Mouse (Mus musculus): ENCODE measurements around the gene 1700001J03Rik. TPM values are rescaled to one million over a fixed set of nuclear protein-coding genes. Genes with fewer than 3 reads are reported as not detected.
"Not testable (repeated sequence)": the region's sequence is repeated elsewhere in the genome, so short reads cannot be mapped to it uniquely, and the experiment has no call there.

1700001J03Rik gene
- under 1 TPM in 1 of 2 experiments, not detected in 1; 0.84 TPM for total RNA-seq (2021)
- long read RNA-seq = 0 reads

DNA sequence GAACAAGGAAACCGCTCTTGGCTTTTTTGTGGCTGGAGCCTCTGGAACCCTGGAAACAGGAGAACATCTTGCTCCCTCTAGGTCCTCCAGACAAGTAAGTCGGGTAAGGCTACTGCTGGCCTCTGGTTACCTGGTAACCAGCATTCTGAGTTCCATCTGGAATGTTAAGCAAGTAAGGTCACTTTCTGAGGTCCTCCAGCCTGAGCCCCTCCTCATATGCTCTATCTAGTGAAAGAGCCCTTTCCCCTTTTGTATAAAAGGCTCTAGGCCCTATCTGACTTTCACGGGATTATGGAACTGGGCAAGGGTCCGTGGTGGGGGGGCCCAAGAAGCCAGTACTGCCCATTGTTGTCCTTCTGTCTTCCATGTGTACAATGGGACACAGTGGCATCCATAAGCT is at the start of gene 1700001J03Rik:
Gene 1700001J03Rik (minus strand): TSS at position 101 of the 400 bp plus-strand sequence.
- not testable (repeated sequence) for DNase-seq (ENCODE audit: low spot score in 2 of 2)

DNA sequence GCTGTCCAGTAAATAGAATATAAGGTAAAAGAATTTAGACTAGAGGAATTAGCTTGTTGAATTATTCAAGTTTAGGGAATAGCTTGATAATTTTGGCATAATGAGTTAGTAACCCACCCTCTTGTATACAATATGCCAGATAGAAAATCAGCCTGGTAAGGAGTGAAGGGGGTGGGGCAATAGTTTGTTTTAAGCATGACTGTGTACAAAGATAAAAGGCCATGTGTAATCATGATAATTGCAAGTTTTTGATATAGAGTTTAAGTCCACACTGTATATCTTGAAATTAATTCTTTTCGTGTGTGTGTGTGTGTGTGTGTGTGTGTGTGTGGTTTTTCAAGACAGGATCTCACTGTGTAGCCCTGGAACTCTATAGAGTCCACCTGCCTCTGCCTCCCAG is 49.2 kb upstream of the 1700001J03Rik start:
- no peak for DNase-seq (ENCODE audit: low spot score in 2 of 2)

DNA sequence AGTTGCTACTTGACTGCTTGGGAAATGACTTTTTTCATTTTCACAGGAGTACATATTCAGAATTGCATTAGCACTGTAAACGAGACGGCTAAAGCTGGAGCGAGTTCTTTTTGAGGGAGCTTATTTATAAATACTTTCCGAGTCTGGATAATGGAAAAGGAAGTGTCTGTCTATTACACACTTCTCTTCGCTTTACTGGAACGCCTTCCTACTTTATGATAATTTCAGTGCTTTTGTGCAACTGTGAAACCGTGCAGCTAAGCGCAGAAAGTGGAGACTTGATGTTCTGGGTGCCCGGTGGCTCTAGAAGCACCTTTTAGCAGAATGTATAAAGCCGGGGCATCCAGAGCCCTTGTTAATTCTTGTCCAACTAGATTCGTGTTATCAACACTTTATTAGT is 47.7 kb upstream of the 1700001J03Rik start:
- DNase-seq (ENCODE audit: low spot score in 2 of 2) = no peak

DNA sequence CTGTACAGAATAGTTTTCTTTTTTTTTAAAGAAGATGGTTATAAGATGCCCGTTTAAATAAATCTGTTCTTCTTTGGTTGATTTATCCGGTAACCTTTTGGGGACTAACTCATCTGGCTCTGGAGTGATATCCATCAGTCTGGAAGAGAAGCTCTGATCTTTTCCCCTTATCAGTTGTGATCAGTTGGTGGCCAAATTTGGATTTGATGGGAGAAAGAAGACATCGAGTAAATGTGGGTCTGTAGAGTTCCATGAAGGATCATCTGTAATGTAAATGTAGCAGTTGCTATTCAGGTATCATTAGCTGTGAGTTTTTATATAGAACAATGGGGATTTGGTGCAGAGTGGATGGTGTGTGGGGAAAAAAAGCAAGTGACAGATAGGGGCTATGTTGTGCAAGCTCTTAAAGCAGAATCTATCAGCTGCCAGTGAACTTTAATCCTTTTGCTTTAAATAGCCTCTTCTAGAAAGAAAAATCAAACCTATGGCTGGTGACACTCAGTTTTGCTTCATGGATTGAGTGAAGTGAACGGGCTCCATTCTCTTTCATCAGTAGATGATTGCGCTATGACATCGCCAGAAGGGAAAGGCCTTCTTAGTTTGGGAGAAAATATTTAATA is 47.1 kb upstream of the 1700001J03Rik start:
- DNase-seq (ENCODE audit: low spot score in 2 of 2) = no peak

DNA sequence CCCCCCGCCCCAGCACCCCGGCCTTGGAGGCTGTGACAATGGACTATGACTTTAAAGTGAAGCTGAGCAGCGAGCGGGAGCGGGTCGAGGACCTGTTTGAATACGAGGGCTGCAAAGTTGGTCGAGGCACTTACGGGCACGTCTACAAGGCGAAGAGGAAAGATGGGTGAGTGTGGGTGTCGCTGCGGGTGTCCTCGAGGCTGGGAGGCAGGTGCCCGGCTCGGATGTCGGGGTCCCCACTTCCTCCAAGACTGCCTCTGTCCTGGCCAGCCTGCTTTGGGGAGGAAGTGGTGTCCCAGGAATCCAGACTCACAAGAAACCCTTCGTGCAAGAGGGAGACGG is 46.5 kb upstream of the 1700001J03Rik start:
- peak; percentile 22 to 40 for DNase-seq (ENCODE audit: low spot score in 2 of 2)

DNA sequence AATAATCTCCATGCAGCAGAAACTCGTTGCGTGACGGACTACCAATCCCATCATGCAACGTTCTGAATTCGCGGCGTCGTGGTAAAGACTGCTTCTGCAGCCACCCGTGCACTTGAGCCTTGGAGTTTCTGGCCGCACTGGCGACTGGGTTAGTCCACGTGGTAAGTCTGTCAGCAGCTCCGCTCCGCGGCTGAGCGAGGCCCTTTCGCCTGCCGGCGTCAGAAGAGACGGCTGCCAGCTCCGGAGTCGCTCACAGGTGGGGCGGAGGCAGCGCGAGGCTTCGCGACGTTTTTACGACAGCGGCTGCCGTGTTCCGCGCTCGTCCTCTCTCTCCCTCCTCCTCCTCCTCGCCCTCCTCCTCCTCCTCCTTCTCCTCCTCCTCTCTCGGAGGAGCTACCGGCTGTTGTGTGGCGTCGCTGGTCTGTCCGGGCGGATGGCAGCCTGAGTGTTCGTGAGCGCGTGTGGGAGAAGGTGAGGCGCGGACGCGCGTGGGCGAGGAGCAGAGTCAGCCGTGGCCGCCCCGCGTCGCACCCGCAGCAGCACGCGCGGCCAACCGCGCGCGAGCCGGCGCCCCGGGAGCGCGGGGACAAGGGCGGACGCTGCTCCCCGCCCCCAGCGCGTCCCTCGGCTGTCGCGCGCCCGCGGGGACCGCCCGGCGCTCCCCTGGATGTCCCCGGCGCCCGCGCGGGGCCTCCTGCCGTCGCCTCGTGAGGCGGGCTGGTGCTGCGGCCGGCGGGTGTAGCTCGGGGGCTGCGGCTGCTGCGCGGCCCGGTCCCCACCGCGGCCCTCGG is 46.0 kb upstream of the 1700001J03Rik start, which contains the start of gene Cdk8:
Gene Cdk8 (plus strand): TSS at position 367 of the 791 bp plus-strand sequence.
- peak; percentile 93 to 97 for DNase-seq (ENCODE audit: low spot score in 2 of 2)

DNA sequence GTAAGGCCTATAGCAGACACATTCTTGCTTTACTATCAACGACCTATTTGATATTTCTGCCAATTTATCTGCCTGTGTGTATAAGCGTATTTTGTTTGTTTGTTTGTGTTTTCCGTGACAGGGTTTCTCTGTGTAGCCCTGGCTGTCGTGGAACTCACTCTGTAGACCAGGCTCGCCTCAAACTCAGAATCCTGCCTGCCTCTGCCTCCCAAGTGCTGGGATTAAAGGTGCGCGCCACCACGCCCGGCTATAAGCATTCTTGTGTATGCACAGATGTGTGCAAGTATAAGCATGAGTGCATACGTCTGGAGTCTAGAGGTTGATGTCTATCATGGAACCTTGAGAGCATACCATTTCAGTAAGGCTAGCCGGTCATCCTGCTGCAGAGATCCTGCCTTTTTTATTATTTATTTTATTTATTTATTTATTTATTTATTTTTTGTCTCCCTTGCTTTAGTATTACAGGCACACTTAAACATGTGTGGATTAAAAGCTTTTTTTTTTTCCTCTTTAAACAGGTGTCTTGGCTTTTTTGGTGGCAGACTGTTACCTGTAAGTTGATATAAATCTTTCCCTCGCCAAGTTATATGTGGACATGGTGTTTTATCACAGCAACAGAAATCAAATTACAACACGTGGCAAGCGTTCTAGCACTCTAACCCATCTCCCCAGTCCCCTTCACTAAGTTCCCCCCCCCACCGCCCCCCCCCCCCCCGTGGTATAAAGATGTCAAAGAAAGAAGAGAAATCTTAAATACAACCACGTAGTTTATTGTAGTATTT is 45.0 kb upstream of the 1700001J03Rik start:
- no peak for DNase-seq (ENCODE audit: low spot score in 2 of 2)

DNA sequence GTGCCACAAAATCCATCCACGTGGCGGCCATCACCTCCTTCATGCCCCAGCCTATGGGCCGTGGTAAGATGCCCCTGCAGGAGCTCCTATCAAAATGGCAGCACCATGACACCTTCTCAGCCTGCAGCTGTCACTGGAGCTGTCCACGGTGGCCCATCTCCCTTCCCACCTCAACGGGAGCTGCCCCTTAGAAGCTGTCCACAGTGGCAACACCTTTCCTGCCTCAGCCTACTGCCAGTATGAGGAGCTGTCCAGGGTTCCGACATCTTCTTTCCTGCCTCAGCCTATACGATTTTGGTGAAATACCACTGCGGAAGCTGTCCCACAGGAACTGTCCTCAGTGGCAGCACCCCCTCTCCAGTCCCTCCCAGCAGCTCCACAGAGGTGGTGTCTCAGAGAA is 42.4 kb upstream of the 1700001J03Rik start:
- DNase-seq (ENCODE audit: low spot score in 2 of 2) = no peak

DNA sequence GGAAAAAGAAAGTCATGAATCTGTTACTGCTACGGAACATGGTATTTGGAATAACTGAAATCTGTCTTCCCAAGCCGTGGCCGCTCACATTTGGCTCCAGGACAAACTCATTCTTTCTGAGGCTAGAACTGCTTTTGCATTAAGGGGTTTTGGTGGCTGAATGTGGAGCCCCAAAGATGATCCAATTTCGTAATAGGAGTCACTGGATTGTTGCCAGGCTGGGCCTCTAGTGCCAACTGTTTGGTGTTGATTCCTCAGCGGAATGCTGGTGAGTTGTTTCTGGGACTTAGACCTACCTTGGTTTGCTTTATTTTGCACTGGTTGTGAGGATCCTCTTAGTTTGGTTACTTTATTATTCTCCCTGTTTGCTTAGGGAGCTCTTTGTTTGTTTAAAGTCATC is 38.7 kb upstream of the 1700001J03Rik start:
- peak; percentile 14 to 40 for DNase-seq (ENCODE audit: low spot score in 2 of 2)

DNA sequence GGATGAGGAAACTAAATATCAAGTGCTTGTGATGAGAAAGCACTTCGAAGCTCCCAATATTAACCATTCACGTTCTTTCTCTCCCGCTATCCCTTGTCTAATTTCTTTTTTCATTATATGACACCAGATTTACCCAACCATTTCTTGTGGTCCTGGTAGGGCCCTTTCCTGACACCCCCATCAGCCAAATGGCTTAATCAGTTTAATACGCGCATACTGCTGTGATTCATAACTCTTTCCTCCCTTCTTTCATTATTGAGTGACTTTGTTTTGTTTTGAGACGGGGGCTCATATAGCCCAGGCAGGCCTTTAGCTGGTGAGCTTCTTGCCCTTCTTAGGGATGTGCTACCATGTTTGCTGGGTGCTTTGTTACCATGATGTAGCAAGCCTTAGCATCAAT is 36.6 kb upstream of the 1700001J03Rik start:
- no peak for DNase-seq (ENCODE audit: low spot score in 2 of 2)

DNA sequence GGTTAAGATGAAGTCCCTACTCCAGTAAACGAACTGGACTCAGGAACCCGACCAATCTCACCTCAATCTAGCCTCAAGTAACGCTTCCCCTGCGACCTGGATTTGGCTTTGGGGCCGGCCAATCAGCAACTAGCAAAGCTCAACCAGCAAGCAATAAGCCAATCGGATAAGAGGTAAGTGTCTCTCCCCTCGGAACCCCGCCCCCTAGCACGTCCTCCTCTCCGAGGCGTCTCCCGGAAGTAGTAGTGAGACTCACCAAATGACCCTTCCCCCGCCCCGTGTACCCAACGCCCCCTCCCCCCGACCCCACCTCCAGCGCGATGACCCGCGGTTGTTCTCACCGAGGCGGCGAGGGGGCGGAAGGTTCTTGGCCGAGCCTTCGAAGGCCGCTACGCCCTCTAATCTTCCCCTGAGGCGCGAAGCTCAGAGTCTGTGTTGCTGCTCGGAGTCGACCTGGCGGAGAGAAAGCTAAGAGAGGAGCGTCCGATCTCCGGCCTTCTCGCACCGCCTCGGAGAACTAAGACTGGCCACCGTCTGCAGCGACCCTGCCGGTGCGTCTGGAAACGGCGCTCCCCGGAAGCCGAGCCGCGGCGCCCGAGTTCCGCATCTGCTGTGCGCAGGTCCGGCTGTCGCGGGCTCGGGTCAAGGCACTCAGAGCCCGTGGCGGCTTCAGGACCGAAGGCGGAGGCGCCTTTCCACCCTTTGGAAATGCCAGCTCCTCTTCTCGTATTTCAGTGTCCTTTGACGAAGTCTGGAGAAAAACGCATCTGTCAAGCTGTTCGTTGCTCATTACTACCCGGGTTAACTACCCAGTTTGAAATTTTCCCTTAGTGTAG is 36.0 kb upstream of the 1700001J03Rik start, which contains the start of gene Rnf6:
Gene Rnf6 (minus strand): TSS at position 677 of the 836 bp plus-strand sequence.
- DNase-seq (ENCODE audit: low spot score in 2 of 2) = peak; percentile 90 to 94

DNA sequence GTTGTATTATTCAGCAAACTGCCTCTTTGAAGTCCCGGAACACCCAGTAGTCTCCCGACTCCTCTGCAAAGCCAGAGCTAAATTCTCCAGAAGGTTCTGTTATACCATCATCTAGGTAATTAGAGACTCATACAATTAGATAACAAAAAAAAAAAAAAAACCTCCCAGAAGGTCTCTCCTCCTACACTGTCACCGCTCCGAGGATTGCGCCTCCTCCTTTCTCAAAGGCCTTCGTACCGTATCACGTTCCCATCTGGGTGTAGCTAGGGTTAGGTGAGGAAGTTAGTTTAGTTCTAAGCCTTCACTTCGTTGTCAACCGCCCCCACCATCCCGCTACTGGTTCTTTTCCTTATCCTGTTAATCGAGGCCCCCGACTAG is 35.4 kb upstream of the 1700001J03Rik start:
- DNase-seq (ENCODE audit: low spot score in 2 of 2) = no peak

DNA sequence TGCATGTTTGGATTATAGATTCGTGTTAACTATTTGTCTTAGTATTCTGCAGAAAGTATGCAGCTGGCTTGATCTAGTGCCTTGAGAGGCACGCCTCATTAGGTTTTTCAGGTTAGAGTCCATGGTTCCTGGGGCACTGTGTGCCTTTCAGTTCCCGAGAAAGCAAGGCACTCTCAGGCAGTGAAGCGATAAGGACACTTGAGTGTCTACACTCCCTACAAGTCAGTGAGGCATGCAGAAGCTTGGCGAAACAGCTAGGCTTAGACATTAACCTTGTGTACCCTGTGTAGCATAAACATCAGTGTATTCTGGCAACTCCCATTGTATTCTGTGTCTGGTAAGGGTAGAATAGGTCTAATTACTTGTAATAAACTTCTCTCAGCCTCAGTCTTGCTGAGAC is 20.4 kb upstream of the 1700001J03Rik start:
- DNase-seq (ENCODE audit: low spot score in 2 of 2) = no peak

DNA sequence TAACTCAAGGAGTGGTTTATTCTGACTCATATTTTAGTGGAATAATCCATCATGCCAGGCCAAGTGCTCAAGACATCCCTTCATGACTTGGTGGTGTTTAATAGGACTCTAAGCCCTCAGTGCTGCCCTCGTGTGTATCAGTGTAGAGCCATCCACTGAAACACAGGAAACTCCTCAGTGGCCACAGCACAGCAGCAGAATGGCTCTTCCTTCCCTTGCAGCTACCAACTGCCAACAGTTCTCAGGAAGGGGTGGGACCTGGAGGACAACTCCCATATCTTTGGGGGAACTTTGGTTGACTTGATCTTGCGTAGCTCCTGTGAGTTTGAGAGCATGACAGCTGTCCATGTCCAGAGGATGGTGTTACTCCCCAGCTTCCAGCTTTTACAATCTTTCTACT is 18.8 kb upstream of the 1700001J03Rik start:
- DNase-seq (ENCODE audit: low spot score in 2 of 2) = no peak

DNA sequence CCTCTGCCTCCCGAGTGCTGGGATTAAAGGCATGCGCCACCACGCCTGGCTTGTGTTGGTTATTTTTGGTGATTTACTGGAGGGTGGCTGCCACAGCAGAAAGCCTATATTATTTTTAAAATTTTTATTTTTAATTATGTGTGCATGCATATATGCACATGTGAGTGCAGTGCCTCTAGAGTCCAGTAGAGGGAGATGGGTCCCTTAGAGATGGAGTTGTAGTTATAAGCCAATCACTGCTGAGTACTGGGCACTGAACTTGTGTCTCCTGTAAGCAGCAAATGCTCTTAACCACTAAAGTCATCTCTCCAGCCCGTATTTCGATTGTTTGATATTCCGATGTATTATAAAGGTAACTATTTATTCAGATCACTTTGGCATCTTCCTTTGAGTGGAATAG is 15.5 kb upstream of the 1700001J03Rik start:
- DNase-seq (ENCODE audit: low spot score in 2 of 2) = no peak

DNA sequence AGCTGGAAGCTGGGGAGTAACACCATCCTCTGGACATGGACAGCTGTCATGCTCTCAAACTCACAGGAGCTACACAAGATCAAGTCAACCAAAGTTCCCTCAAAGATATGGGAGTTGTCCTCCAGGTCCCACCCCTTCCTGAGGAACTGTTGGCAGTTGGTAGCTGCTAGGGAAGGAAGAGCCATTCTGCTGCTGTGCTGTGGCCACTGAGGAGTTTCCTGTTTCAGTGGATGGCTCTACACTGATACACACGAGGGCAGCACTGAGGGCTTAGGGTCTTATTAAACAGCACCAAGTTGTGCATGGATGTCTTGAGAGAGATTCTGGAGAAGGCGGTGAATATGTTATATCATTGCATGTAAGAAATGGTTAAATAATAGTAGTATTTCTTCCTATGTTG is 14.4 kb upstream of the 1700001J03Rik start:
- DNase-seq (ENCODE audit: low spot score in 2 of 2) = no peak

DNA sequence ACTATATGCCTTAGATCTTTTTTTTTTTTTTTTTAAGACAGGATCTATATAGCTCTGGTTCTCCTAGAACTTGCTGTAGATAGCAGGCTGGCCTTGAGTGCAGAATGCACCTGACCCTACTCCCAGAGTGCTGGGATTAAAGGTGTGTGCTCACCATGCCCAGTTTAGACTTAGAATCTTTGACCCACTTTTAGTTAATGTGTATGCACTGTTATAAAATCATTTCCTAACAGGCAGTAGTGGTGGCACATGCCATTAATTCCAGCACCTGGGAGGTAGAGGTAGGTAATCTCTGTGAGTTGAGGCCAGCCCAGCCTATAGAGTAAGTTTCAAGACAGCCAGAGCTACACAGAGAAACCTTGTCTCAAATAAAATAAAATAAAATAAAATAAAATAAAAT is 14.0 kb upstream of the 1700001J03Rik start:
- no peak for DNase-seq (ENCODE audit: low spot score in 2 of 2)

DNA sequence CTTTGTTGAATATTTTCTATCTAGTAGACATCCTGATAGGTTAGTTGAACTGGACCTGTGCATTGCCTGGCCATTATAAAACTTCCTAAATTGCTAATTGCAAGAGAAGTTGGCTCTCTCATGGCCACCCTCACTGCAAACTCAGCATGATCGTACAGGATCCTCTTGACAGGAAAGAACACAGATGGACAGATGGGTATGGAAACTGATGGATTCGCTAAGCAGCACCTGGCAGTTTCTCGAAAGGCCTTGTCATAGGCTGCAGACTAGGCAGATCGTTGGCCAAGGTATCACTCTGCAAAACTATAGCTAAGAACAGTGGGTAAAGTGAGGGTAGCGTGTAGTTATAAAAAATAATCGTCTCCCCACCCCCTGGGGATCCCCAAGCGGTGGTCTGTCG is 8.3 kb upstream of the 1700001J03Rik start:
- DNase-seq (ENCODE audit: low spot score in 2 of 2) = no peak

DNA sequence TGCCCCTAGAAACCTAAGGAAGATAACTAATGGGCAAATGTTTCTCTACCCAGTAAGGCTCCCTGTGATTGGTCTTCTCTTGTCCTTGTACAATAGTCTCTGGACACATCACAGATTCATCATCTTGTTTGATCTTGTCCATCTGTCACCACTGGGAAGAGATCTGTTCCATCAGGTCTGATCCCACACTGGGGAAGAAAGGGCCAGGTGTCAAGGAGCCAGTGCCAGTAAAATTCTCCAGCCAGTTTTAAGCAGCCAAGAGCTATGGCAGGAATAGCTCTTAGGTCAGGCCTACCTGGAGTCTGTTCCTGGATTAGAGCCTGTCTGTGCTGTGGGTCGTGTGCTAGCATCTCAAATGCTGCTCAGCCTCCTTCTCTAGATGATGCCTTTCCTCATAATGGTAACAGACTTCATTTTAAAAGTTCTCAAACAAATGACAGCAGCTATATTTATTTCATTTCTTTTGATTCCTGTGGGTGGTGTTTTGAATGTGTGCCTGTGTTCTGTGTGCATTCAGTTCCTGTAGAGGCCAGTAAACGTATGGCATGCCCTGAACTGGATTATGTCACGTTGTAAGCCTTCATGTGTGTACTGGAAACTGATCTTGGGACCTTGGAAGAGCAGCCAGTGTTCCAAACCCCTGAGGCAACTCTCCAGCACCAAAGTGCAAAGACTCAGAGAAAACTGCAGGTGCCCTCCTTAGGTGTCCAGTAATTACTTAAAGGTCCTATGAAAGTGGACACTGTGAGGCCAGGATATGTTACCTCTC is 5.6 kb upstream of the 1700001J03Rik start:
- no peak for DNase-seq (ENCODE audit: low spot score in 2 of 2)

DNA sequence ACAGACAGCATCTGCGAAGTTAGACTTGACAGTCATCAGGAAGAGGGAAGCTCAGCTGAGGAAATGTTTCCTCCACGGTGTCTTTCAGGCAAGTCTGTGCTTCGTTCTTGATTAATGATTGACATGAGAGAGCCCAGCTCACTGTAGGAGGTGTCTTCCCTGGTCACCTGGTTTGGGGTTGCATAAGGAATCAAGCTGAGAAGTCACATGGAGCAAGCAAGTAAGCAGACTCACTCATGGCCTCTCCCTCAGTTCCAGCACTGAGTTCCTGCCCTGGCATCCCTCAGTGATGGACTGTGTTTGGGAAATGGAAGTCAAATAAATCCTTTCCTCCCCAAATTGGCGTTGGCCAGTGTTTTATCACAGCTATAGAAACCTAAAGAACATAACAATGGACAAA is 5.0 kb upstream of the 1700001J03Rik start:
- no peak for DNase-seq (ENCODE audit: low spot score in 2 of 2)

All from layer of hippocampus, adult 18-20 months (tissue).